Mouse (Mus musculus) B cell, adult 67 days (primary cell): Measurements from ENCODE around the gene Krit1. TPM values are rescaled to one million over a fixed set of nuclear protein-coding genes. Genes with fewer than 3 reads are reported as not detected.

Source experiments
- total RNA-seq, 2 experiments: library from RNA; stranded (reverse); gene quantifications; 4 replicates each; pipeline ENCODE4 v1.2.4; 2023

The Krit1 gene
- total RNA-seq: 10 to 100 TPM; 86.9 to 96.9 TPM

GRCm38 (mm10) chr5:3802433-3803291, at the start of gene Krit1, which contains the start of gene Ankib1:
Gene Krit1, plus strand, starts transcription at chr5:3803184.
Gene Ankib1, minus strand, starts transcription at chr5:3802925.

GRCm38 (mm10) chr5:3845026-3845425, 42.0 kb downstream of the Krit1 start, which contains the start of gene Lrrd1:
Gene Lrrd1, plus strand, starts transcription at chr5:3845173.

GRCm38 (mm10) chr5:3893459-3894293, 90.7 kb downstream of the Krit1 start, which contains the start of gene Mterf1a:
Gene Mterf1a, minus strand, starts transcription at chr5:3893933.

Other genes starting within 250 kb of the Krit1 start
- gene 1700109H08Rik, start 231.6 kb upstream of the Krit1 start, total RNA-seq: 10 to 100 TPM; 20.4 to 22.8 TPM
- gene Pex1, start 207.1 kb upstream of the Krit1 start, total RNA-seq: 10 to 100 TPM; 25.7 to 30.4 TPM
- gene Rbm48, start 206.6 kb upstream of the Krit1 start, total RNA-seq: 10 to 100 TPM; 63.1 to 75.4 TPM
- gene Tmbim7, start 152.0 kb upstream of the Krit1 start, total RNA-seq: not detected
- 10 to 100 TPM; 45.8 to 51.8 TPM for gene Gatad1, start 146.0 kb upstream of the Krit1 start, total RNA-seq
- 10 to 100 TPM; 57.0 to 67.2 TPM for gene Ankib1, start 259 bp upstream of the Krit1 start, total RNA-seq
- under 1 TPM; 0.17 to 0.18 TPM for gene Lrrd1, start 42.0 kb downstream of the Krit1 start, total RNA-seq
- 10 to 100 TPM; 15.1 to 15.3 TPM for gene Mterf1a, start 90.7 kb downstream of the Krit1 start, total RNA-seq
- 100 to 1,000 TPM in 1 of 2 experiments, 10 to 100 TPM in 1; 99.6 to 107 TPM for gene Akap9, start 124.9 kb downstream of the Krit1 start, total RNA-seq